Mouse (Mus musculus) liver, embryonic 14.5 days (tissue): ENCODE measurements around the gene Trpv3. TPM values are rescaled to one million over a fixed set of nuclear protein-coding genes. Genes with fewer than 3 reads are reported as not detected.

Experiments
- ATAC-seq: fragments of 200-750 bp; cut with Nextera tagmentation; 2 replicates; pipeline ENCODE4 v1.8.0; 2017; ENCODE audit warnings: moderate number of reproducible peaks, mild to moderate bottlenecking, moderate library complexity; ENCODE audit not compliant: insufficient read depth
- DNase-seq, 3 experiments: peaks; one replicate each; pipeline ENCODE4 v3.0.0-alpha.2; 2012 to 2013; ENCODE audit warnings: low read depth in 3 of 3, low spot score in 3 of 3
- H3K27ac ChIP-seq: fragments of 300-500 bp; sonication (generic); 2 replicates; pipeline ENCODE4 v1.5.1; 2014; ENCODE audit warnings: moderate library complexity, mild to moderate bottlenecking, control low read depth, inconsistent platforms
- H3K27me3 ChIP-seq: fragments of 300-500 bp; sonication (generic); 2 replicates; pipeline ENCODE4 v1.6.1; 2014; ENCODE audit warnings: mild to moderate bottlenecking, low read length, moderate library complexity; ENCODE audit not compliant: control insufficient read depth, insufficient read depth
- H3K36me3 ChIP-seq: fragments of 300-500 bp; sonication (generic); replicated peaks from 2 replicates; pipeline ENCODE4 v1.6.1; 2014; ENCODE audit warnings: low read depth; ENCODE audit not compliant: control insufficient read depth, insufficient read depth
- H3K4me1 ChIP-seq, 2 experiments: fragments of 200-500 bp in 1 of 2; fragments of 300-500 bp in 1 of 2; sonication (generic) in 1 of 2; replicated peaks; 2 replicates each; pipeline ENCODE4 v1.6.1; 2012 to 2014; ENCODE audit warnings: antibody characterized with exemption in 1 of 2, inconsistent platforms in 1 of 2, low read length in 1 of 2; ENCODE audit not compliant: control insufficient read depth in 2 of 2, insufficient read depth in 2 of 2
- H3K4me2 ChIP-seq: fragments of 300-500 bp; sonication (generic); 2 replicates; pipeline ENCODE4 v1.6.1; 2014; ENCODE audit warnings: low read depth, mild to moderate bottlenecking, control low read depth, moderate library complexity
- H3K4me3 ChIP-seq, 2 experiments: fragments of 200-500 bp in 1 of 2; fragments of 300-500 bp in 1 of 2; sonication (generic) in 1 of 2; 2 replicates each; pipeline ENCODE4 v1.5.1; 2012 to 2014; ENCODE audit warnings: low read depth in 2 of 2, low read length in 2 of 2, mild to moderate bottlenecking in 2 of 2, control low read depth in 1 of 2, inconsistent platforms in 1 of 2, moderate library complexity in 1 of 2; ENCODE audit not compliant: insufficient read depth in 1 of 2
- H3K9ac ChIP-seq: fragments of 300-500 bp; sonication (generic); replicated peaks from 2 replicates; pipeline ENCODE4 v1.6.1; 2014; ENCODE audit warnings: mild to moderate bottlenecking, control low read depth, moderate library complexity
- H3K9me3 ChIP-seq: fragments of 300-500 bp; sonication (generic); 2 replicates; pipeline ENCODE4 v1.6.1; 2016; ENCODE audit warnings: low read length, mixed read lengths; ENCODE audit not compliant: control insufficient read depth
- CTCF ChIP-seq: IDR thresholded peaks from 2 replicates; pipeline ENCODE4 v1.5.1; 2016; ENCODE audit warnings: antibody characterized with exemption, low read depth, control low read depth
- EP300 ChIP-seq: IDR thresholded peaks from 2 replicates; pipeline ENCODE4 v1.6.1; 2016; ENCODE audit warnings: antibody characterized with exemption, low read depth
- WGBS: fragments of 180-500 bp; shearing (Covaris S2); extraction: QIAGEN DNeasy Blood & Tissue Kit; methylation state at CpG from one replicate; pipeline ENCODE4 v1.1.7; 2014; ENCODE audit not compliant: insufficient replicate concordance; 5-methylcytosine and 5-hydroxymethylcytosine counted together
- polyA plus RNA-seq, 2 experiments: library from polyadenylated mRNA; depleted of rRNA in 1 of 2; stranded (reverse) in 1 of 2; unstranded in 1 of 2; fragments of >200 nt; fragmentation: Nextera tagmentation in 1 of 2; extraction: Ambion mirVana in 1 of 2; gene quantifications; 2 replicates each; pipeline versions ENCODE4 v1.2.1 to v1.2.3; 2012 to 2014

The Trpv3 gene
- polyA plus RNA-seq, 2 experiments = 0.01 to 0.03 TPM

GRCm38 (mm10) chr11:73281528-73282027, 14.4 kb downstream of the Trpv3 start:
- no peak overlapping the region for H3K9ac ChIP-seq
- H3K4me3 ChIP-seq = peak overlapping the region in 1 of 2 experiments; percentile 9; a peak in 1 of 4 replicates

GRCm38 (mm10) chr11:73283369-73283768, 16.2 kb downstream of the Trpv3 start:
- Histone ChIP-seq H3K9me3 (no peaks in the 10 kb centered on the region), H3K27me3 (no peaks in the 10 kb centered on the region), H3K4me3 (no peak overlapping the region), H3K9ac (no peak overlapping the region), H3K27ac (no peak overlapping the region), H3K36me3 (no peaks in the 10 kb centered on the region), H3K4me1 (no peaks in the 10 kb centered on the region), H3K4me2 (no peak overlapping the region)
- TF ChIP-seq CTCF (no peak), EP300 (no peak)
- 64% methylated on average over 9 of the region's 9 CpGs for WGBS
- ATAC-seq = no peak
- DNase-seq = no peak

More at GRCm38 (mm10) chr11:73281528-73282027, 14.4 kb downstream of the Trpv3 start:
- DNase-seq (peak in 1 of 3 experiments; percentile 6), ATAC-seq (peak; percentile 61; the same call in 1 of the 2 replicates)
- no peak overlapping the region for H3K27ac ChIP-seq
- TF ChIP-seq CTCF (peak; percentile 64), EP300 (no peak)
- H3K36me3 ChIP-seq = no peaks in the 10 kb centered on the region
- H3K27me3 ChIP-seq = no peaks in the 10 kb centered on the region
- H3K4me1 ChIP-seq = no peaks in the 10 kb centered on the region
- WGBS = 3% methylated on average over 16 of the region's 16 CpGs
- no peaks in the 10 kb centered on the region for H3K9me3 ChIP-seq
- H3K4me2 ChIP-seq = no peak overlapping the region; the same call in 1 of the 2 replicates

GRCm38 (mm10) chr11:73283926-73284325, 16.7 kb downstream of the Trpv3 start:
- H3K4me3 ChIP-seq = no peak overlapping the region
- no peaks in the 10 kb centered on the region for H3K4me1 ChIP-seq
- no peak overlapping the region for H3K9ac ChIP-seq
- DNase-seq (no peak), ATAC-seq (no peak)
- no peaks in the 10 kb centered on the region for H3K9me3 ChIP-seq
- no peaks in the 10 kb centered on the region for H3K36me3 ChIP-seq
- no peak overlapping the region for H3K27ac ChIP-seq
- H3K4me2 ChIP-seq = no peak overlapping the region
- WGBS = 23% methylated on average over 1 of the region's 1 CpGs
- TF ChIP-seq CTCF (no peak), EP300 (no peak)
- no peaks in the 10 kb centered on the region for H3K27me3 ChIP-seq

- no peak overlapping the region for H3K4me3 ChIP-seq
- no peak for ATAC-seq
- H3K27me3 ChIP-seq = no peaks in the 10 kb centered on the region
- H3K4me2 ChIP-seq = no peak overlapping the region
- no peaks in the 10 kb centered on the region for H3K36me3 ChIP-seq
- H3K9me3 ChIP-seq = no peaks in the 10 kb centered on the region
- no peak for DNase-seq
- H3K27ac ChIP-seq = no peak overlapping the region
- TF ChIP-seq CTCF (no peak), EP300 (no peak)
- H3K9ac ChIP-seq = no peak overlapping the region
- H3K4me1 ChIP-seq = no peaks in the 10 kb centered on the region
Measured at GRCm38 (mm10) chr11:73284351-73284750, 17.2 kb downstream of the Trpv3 start.

GRCm38 (mm10) chr11:73289621-73290020, 22.4 kb downstream of the Trpv3 start:
- H3K4me2 ChIP-seq = no peak overlapping the region
- no peak for ATAC-seq
- no peak for DNase-seq
- no peaks in the 10 kb centered on the region for H3K4me1 ChIP-seq
- no peaks in the 10 kb centered on the region for H3K9me3 ChIP-seq
- no peak overlapping the region for H3K9ac ChIP-seq
- H3K27ac ChIP-seq = no peak overlapping the region
- H3K36me3 ChIP-seq = no peaks in the 10 kb centered on the region
- H3K27me3 ChIP-seq = no peaks in the 10 kb centered on the region
- 58% methylated on average over 1 of the region's 1 CpGs for WGBS
- H3K4me3 ChIP-seq = no peak overlapping the region
- TF ChIP-seq EP300 = no peak
- no peak for TF ChIP-seq CTCF
